Mouse (Mus musculus): ENCODE data around the gene Oxnad1. TPM values are rescaled to one million over a fixed set of nuclear protein-coding genes. Genes with fewer than 3 reads are reported as not detected.

Oxnad1 gene
- 18.2 TPM for polyA plus RNA-seq (2015; fragmentation: Illumina TruSeq; extraction: RNeasy Lipid Tissue Mini Kit (QIAGEN cat#74804); ENCODE audit: insufficient read depth, low replicate concordance)

GRCm38 (mm10) chr14:32084761-32085485 lies at the start of gene Oxnad1:
Gene Oxnad1, plus strand, starts transcription at chr14:32085374.

GRCm38 (mm10) chr14:32085486-32086201 lies 470 bp downstream of the Oxnad1 start, which contains the start of gene Dph3:
Gene Dph3, minus strand, starts transcription at chr14:32085729.

DNA sequence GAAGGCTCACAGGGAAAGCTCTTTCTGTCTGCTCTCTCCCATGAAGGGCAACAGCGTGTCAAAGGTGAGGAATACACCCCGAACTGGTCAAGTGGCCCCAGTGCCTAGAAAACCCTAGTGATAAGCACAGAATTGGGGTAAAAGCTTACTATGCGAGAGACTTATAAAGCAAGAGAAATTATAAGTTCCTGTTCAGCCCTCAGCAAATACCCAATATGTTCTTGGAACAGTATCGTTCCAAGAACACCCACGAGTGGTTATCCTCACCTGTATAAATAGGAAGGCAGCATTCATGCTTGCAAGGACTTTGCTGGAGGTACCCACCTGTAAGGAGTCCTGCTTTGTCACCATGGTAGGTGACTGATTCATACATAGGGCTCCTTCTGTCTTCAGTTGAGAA lies 56.5 kb downstream of the Oxnad1 start, which contains the start of gene Msmb:
Gene Msmb (plus strand): TSS at position 301 of the 400 bp plus-strand sequence.

Other genes starting within 250 kb of the Oxnad1 start
- 2.0 TPM for gene Galnt15, start 56.4 kb upstream of the Oxnad1 start, polyA plus RNA-seq (2015; fragmentation: Illumina TruSeq; extraction: RNeasy Lipid Tissue Mini Kit (QIAGEN cat#74804); ENCODE audit: insufficient read depth, low replicate concordance)
- gene Dph3, start 355 bp downstream of the Oxnad1 start, polyA plus RNA-seq (2015; fragmentation: Illumina TruSeq; extraction: RNeasy Lipid Tissue Mini Kit (QIAGEN cat#74804); ENCODE audit: insufficient read depth, low replicate concordance) = 43.6 TPM
- gene Msmb, start 56.6 kb downstream of the Oxnad1 start, polyA plus RNA-seq (2015; fragmentation: Illumina TruSeq; extraction: RNeasy Lipid Tissue Mini Kit (QIAGEN cat#74804); ENCODE audit: insufficient read depth, low replicate concordance) = not detected
- gene Ncoa4, start 74.5 kb downstream of the Oxnad1 start, polyA plus RNA-seq (2015; fragmentation: Illumina TruSeq; extraction: RNeasy Lipid Tissue Mini Kit (QIAGEN cat#74804); ENCODE audit: insufficient read depth, low replicate concordance) = 225 TPM
- gene Timm23, start 116.5 kb downstream of the Oxnad1 start, polyA plus RNA-seq (2015; fragmentation: Illumina TruSeq; extraction: RNeasy Lipid Tissue Mini Kit (QIAGEN cat#74804); ENCODE audit: insufficient read depth, low replicate concordance) = 122 TPM
- 42.5 TPM for gene Parg, start 116.6 kb downstream of the Oxnad1 start, polyA plus RNA-seq (2015; fragmentation: Illumina TruSeq; extraction: RNeasy Lipid Tissue Mini Kit (QIAGEN cat#74804); ENCODE audit: insufficient read depth, low replicate concordance)
- gene Ogdhl, start 236.6 kb downstream of the Oxnad1 start, polyA plus RNA-seq (2015; fragmentation: Illumina TruSeq; extraction: RNeasy Lipid Tissue Mini Kit (QIAGEN cat#74804); ENCODE audit: insufficient read depth, low replicate concordance) = 0.26 TPM